Mouse (Mus musculus) kidney, adult 2 months (tissue): ENCODE data around the gene Uggt1.

Experiments
- CTCF ChIP-seq: fragments of 200-500 bp; conservative IDR thresholded peaks from 2 replicates; pipeline ENCODE4 v1.5.1; 2011; ENCODE audit warnings: low read depth, mild to moderate bottlenecking, control low read depth, low read length, moderate library complexity, mixed read lengths; ENCODE audit not compliant: insufficient read depth, insufficient read length
- POLR2A ChIP-seq: fragments of 200-500 bp; IDR thresholded peaks from one replicate; pipeline ENCODE4 v1.6.1; 2011; ENCODE audit warnings: low read depth, low read length, control low read depth

DNA sequence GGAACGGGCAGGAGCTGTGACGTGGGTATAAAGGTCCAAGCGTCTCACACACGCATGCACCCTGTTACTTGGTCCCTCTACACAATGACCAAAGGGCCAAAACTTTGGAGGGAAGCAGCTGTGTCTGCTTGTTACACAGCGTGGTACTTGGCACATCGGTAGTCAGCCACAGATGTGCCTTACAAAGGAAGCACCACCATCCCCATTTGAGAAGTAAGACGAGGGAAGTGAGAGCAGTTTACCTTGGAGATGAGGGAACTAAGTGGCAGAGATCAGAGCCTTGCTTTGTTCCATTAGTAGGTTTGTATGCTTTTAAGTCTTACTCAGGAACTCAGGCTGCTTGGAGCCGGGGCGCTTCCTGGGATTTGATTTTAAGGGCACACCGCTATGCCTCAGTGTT, 5.1 kb downstream of the Uggt1 start:
- no peak for TF ChIP-seq POLR2A
- TF ChIP-seq CTCF = no peak
